Mouse (Mus musculus): Measurements from ENCODE around the gene Nol3.

Gene Nol3

GRCm38 (mm10) chr8:105263244-105263912, 12.6 kb upstream of the Nol3 start:
- no peak for DNase-seq

- DNase-seq, result peak in 1 of 2 experiments; percentile 69
Observed at GRCm38 (mm10) chr8:105264024-105264982, 11.6 kb upstream of the Nol3 start, which contains the start of the genes Tradd and Fbxl8. Tradd (minus strand) TSS chr8:105264609. Fbxl8 (plus strand) TSS chr8:105264648.

GRCm38 (mm10) chr8:105265128-105265527, 10.8 kb upstream of the Nol3 start:
- DNase-seq, result no peak

GRCm38 (mm10) chr8:105266775-105267174, 9.2 kb upstream of the Nol3 start:
- no peak for DNase-seq

GRCm38 (mm10) chr8:105268342-105269074, 7.4 kb upstream of the Nol3 start:
- DNase-seq, result peak; percentile 72 to 74

GRCm38 (mm10) chr8:105269075-105269458, 6.9 kb upstream of the Nol3 start:
- no peak for DNase-seq

GRCm38 (mm10) chr8:105269461-105269947, 6.4 kb upstream of the Nol3 start, which contains the start of gene Hsf4:
Hsf4 (plus strand) TSS chr8:105269801.
- DNase-seq, result no peak

GRCm38 (mm10) chr8:105270101-105270915, 5.6 kb upstream of the Nol3 start:
- DNase-seq, result no peak

GRCm38 (mm10) chr8:105270916-105271186, 5.1 kb upstream of the Nol3 start:
- no peak for DNase-seq

- DNase-seq, result no peak
Observed at GRCm38 (mm10) chr8:105275387-105275786, 553 bp upstream of the Nol3 start.

- peak in 1 of 2 experiments; percentile 49 for DNase-seq
Observed at GRCm38 (mm10) chr8:105276292-105277120, 566 bp downstream of the Nol3 start.

GRCm38 (mm10) chr8:105278911-105279334, 3.0 kb downstream of the Nol3 start:
- peak; percentile 92 to 95 for DNase-seq

GRCm38 (mm10) chr8:105280567-105280966, 4.6 kb downstream of the Nol3 start:
- no peak for DNase-seq

GRCm38 (mm10) chr8:105281821-105282220, 5.9 kb downstream of the Nol3 start:
- DNase-seq, result no peak

- no peak for DNase-seq
Observed at GRCm38 (mm10) chr8:105282239-105282638, 6.3 kb downstream of the Nol3 start.

GRCm38 (mm10) chr8:105283074-105283473, 7.1 kb downstream of the Nol3 start:
- peak; percentile 70 to 81 for DNase-seq

GRCm38 (mm10) chr8:105285514-105285913, 9.6 kb downstream of the Nol3 start:
- DNase-seq, result peak in 1 of 2 experiments; percentile 47

GRCm38 (mm10) chr8:105286907-105287306, 11.0 kb downstream of the Nol3 start:
- DNase-seq, result no peak

- DNase-seq, result no peak
Observed at GRCm38 (mm10) chr8:105288231-105288630, 12.3 kb downstream of the Nol3 start.

- peak; percentile 99 for DNase-seq
Observed at GRCm38 (mm10) chr8:105288958-105289732, 13.2 kb downstream of the Nol3 start.
